8 mouse cellular contexts compared by ENCODE assay signal in the genomic region with DNA sequence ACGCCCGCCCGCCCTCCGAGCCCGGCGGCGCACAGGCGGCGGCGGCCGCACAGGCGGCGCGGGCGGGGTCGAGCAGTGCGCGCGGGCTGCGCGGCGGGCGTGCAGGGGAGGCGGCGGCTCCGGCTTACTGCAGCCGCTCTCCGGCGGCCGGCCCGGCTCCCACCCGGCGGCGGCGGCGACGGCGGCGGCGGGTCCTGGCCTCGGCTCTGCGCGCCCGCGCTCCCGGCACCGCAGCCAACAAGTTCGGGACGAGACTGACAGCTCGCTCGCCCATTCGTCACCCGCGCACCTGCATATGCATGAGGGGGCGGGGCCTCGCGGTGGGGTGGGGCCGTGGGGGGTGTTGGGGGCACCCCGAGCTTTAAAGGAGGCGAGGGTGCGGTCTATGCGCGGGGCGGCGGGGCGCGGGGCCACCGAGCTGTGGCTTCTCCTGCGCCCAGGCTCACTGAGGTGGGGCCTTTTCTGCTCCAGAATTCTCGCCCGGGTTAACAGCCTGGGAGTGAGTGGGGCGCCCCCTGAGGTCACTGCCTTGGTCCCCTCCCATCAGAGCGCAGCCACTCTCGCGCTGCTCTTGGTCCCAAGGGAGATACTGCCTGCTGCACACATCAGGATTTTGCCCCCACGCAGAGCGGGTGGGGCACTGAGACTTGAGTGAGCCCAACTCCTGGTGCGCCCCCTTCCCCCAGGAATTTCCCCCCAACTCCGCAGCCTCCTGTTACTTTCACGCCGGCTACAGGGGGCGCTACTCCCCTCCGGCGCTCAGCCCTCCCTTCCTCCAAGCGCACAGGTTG. TPM values are rescaled to one million over a fixed set of nuclear protein-coding genes. Genes with fewer than 3 reads are reported as not detected.
DNase-seq lines count a peak whose midpoint lies in the region; ATAC-seq and TF ChIP-seq lines count a peak whose summit lies in the region.

A gene (minus strand): TSS at position 215 of the 791 bp plus-strand sequence.

- H3K4me1 ChIP-seq in megakaryocyte, embryonic 14.5 days = peaks cover 59% of the 10 kb centered on the region
- H3K4me1 ChIP-seq in embryonic facial prominence, embryonic 14.5 days (ENCODE audit: control insufficient read depth, insufficient read depth, low read length) = peaks cover 7% of the 10 kb centered on the region; the same call in 1 of the 2 replicates
- peaks cover 13% of the 10 kb centered on the region for H3K4me1 ChIP-seq in kidney, postnatal 0 days (replicated peaks; ENCODE audit: insufficient read depth, low read length)
- H3K4me1 ChIP-seq in limb, embryonic 15.5 days = peaks cover 44% of the 10 kb centered on the region
- H3K4me1 ChIP-seq in midbrain, embryonic 16.5 days (ENCODE audit: control insufficient read depth, insufficient read depth, low read length) = peaks cover 19% of the 10 kb centered on the region
- peaks cover 18% of the 10 kb centered on the region for H3K4me1 ChIP-seq in thymus, adult 2 months (replicated peaks; ENCODE audit: control insufficient read depth, insufficient read depth, low read length)

- peak; percentile 81 for DNase-seq in embryonic facial prominence, embryonic 14.5 days (ENCODE audit: low spot score)
- peak; percentile 61 for DNase-seq in heart, adult 8-10 months (ENCODE audit: low spot score)
- DNase-seq in kidney, postnatal 0 days (ENCODE audit: low spot score) = peak; percentile 43
- peak; percentile 43 for DNase-seq in thymus, adult 2 months

- H3K27me3 ChIP-seq in megakaryocyte, embryonic 14.5 days (replicated peaks) = peaks cover 93% of the 10 kb centered on the region
- peaks cover 49% of the 10 kb centered on the region for H3K27me3 ChIP-seq in embryonic facial prominence, embryonic 14.5 days (replicated peaks; ENCODE audit: control insufficient read depth, insufficient read depth, low read length)
- H3K27me3 ChIP-seq in kidney, postnatal 0 days (ENCODE audit: insufficient read depth, low read length) = peaks cover 12% of the 10 kb centered on the region
- H3K27me3 ChIP-seq in limb, embryonic 15.5 days = peaks cover 64% of the 10 kb centered on the region
- H3K27me3 ChIP-seq in midbrain, embryonic 16.5 days (ENCODE audit: control insufficient read depth, insufficient read depth, low read depth, low read length) = peaks cover 5% of the 10 kb centered on the region; the same call in 1 of the 2 replicates
- H3K27me3 ChIP-seq in thymus, adult 2 months (ENCODE audit: control insufficient read depth, insufficient read depth, low read length) = peaks cover 14% of the 10 kb centered on the region; the same call in 1 of the 2 replicates

- peak within 1 kb of the TSS; percentile 66 for H3K9ac ChIP-seq in embryonic facial prominence, embryonic 14.5 days (ENCODE audit: low read depth, low read length)
- peak within 1 kb of the TSS; percentile 46; the same call in 1 of the 2 replicates for H3K9ac ChIP-seq in kidney, postnatal 0 days (ENCODE audit: low read depth, low read length)
- H3K9ac ChIP-seq in limb, embryonic 15.5 days = peak within 1 kb of the TSS; percentile 37; the same call in 1 of the 2 replicates
- H3K9ac ChIP-seq in midbrain, embryonic 16.5 days (ENCODE audit: low read depth, low read length) = peak within 1 kb of the TSS; percentile 90

- no peak for ATAC-seq in megakaryocyte, adult 5-6 weeks (ENCODE audit: poor library complexity, severe bottlenecking)
- ATAC-seq in embryonic facial prominence, embryonic 14.5 days (ENCODE audit: low read depth) = peak; percentile 60
- ATAC-seq in kidney, postnatal 0 days (replicated peaks; ENCODE audit: low FRiP score, low read depth) = peak; percentile 30
- ATAC-seq in limb, embryonic 15.5 days (ENCODE audit: insufficient number of reproducible peaks, low FRiP score, low TSS enrichment, low read depth) = 0 out of 2 replicates have a peak, but pooled peaks have one; percentile 8
- ATAC-seq in midbrain, embryonic 16.5 days = peak; percentile 70

- H3K27ac ChIP-seq in embryonic facial prominence, embryonic 14.5 days (replicated peaks; ENCODE audit: low read depth, low read length) = peak within 1 kb of the TSS; percentile 71
- peak within 1 kb of the TSS; percentile 25; the same call in 1 of the 2 replicates for H3K27ac ChIP-seq in kidney, postnatal 0 days
- H3K27ac ChIP-seq in limb, embryonic 15.5 days = peak within 1 kb of the TSS; percentile 43
- H3K27ac ChIP-seq in midbrain, embryonic 16.5 days (ENCODE audit: low read length) = peak within 1 kb of the TSS; percentile 87
- H3K27ac ChIP-seq in thymus, adult 2 months (ENCODE audit: control insufficient read depth, insufficient read depth, low read length) = no peak within 1 kb of the TSS

- TF ChIP-seq CTCF in kidney, postnatal 0 days (IDR thresholded peaks at IDR 0.05; ENCODE audit: low read depth) = peak; percentile 51
- TF ChIP-seq CTCF in thymus, adult 2 months (IDR thresholded peaks at IDR 0.05; ENCODE audit: borderline replicate concordance, control insufficient read depth, extremely low read depth, insufficient read depth, low read length, poor library complexity) = peak; percentile 58; the same call in 1 of the 2 replicates

- no peaks in the 10 kb centered on the region for H3K9me3 ChIP-seq in megakaryocyte, embryonic 14.5 days
- H3K9me3 ChIP-seq in embryonic facial prominence, embryonic 14.5 days (ENCODE audit: control insufficient read depth, low read length) = no peaks in the 10 kb centered on the region
- H3K9me3 ChIP-seq in kidney, postnatal 0 days (replicated peaks; ENCODE audit: low read length) = no peaks in the 10 kb centered on the region
- no peaks in the 10 kb centered on the region for H3K9me3 ChIP-seq in limb, embryonic 15.5 days
- H3K9me3 ChIP-seq in midbrain, embryonic 16.5 days (replicated peaks; ENCODE audit: control insufficient read depth, low read length, poor library complexity, severe bottlenecking) = no peaks in the 10 kb centered on the region

- peaks cover 8% of the 10 kb centered on the region for H3K36me3 ChIP-seq in megakaryocyte, embryonic 14.5 days (replicated peaks; ENCODE audit: low read length)
- H3K36me3 ChIP-seq in embryonic facial prominence, embryonic 14.5 days (ENCODE audit: control insufficient read depth, insufficient read depth, low read length) = no peaks in the 10 kb centered on the region
- H3K36me3 ChIP-seq in kidney, postnatal 0 days (ENCODE audit: insufficient read depth, low read length) = no peaks in the 10 kb centered on the region
- H3K36me3 ChIP-seq in limb, embryonic 15.5 days = no peaks in the 10 kb centered on the region
- H3K36me3 ChIP-seq in midbrain, embryonic 16.5 days (ENCODE audit: control insufficient read depth, insufficient read depth, low read length) = no peaks in the 10 kb centered on the region; the same call in 1 of the 2 replicates
- no peaks in the 10 kb centered on the region for H3K36me3 ChIP-seq in thymus, adult 2 months (ENCODE audit: control insufficient read depth, insufficient read depth, low read length)

- WGBS in embryonic facial prominence, embryonic 14.5 days = 2% methylated on average over 22 of the region's 85 CpGs
- WGBS in kidney, postnatal 0 days = 1% methylated on average over 52 of the region's 85 CpGs
- under 1% methylated on average over 73 of the region's 85 CpGs for WGBS in limb, embryonic 15.5 days
- WGBS in midbrain, embryonic 16.5 days = under 1% methylated on average over 45 of the region's 85 CpGs
- WGBS in thymus, adult 2 months = 13% methylated on average over 85 of the region's 85 CpGs

- H3K4me2 ChIP-seq in embryonic facial prominence, embryonic 14.5 days (ENCODE audit: low read depth, low read length) = peak within 1 kb of the TSS; percentile 93
- peak within 1 kb of the TSS; percentile 89 for H3K4me2 ChIP-seq in kidney, postnatal 0 days (ENCODE audit: low read length)
- peak within 1 kb of the TSS; percentile 96 for H3K4me2 ChIP-seq in limb, embryonic 15.5 days
- peak within 1 kb of the TSS; percentile 74 for H3K4me2 ChIP-seq in midbrain, embryonic 16.5 days (ENCODE audit: low read length)

- peak within 1 kb of the TSS; percentile 95 for H3K4me3 ChIP-seq in megakaryocyte, embryonic 14.5 days (replicated peaks)
- peak within 1 kb of the TSS; percentile 58 for H3K4me3 ChIP-seq in embryonic facial prominence, embryonic 14.5 days (ENCODE audit: low read depth, low read length)
- H3K4me3 ChIP-seq in kidney, postnatal 0 days (replicated peaks; ENCODE audit: low read depth, low read length) = peak within 1 kb of the TSS; percentile 48
- H3K4me3 ChIP-seq in limb, embryonic 15.5 days = peak within 1 kb of the TSS; percentile 55
- H3K4me3 ChIP-seq in midbrain, embryonic 16.5 days (ENCODE audit: low read depth, low read length) = peak within 1 kb of the TSS; percentile 82
- H3K4me3 ChIP-seq in thymus, adult 2 months (ENCODE audit: control insufficient read depth, insufficient read depth, low read length) = peak within 1 kb of the TSS; percentile 51

- no peak for TF ChIP-seq POLR2A in thymus, adult 2 months (IDR thresholded peaks at IDR 0.05; ENCODE audit: control insufficient read depth, extremely low read depth, insufficient read depth, low read length, poor library complexity)

RNA-seq across cellular contexts. Expression of the gene that starts here (rescaled TPM):
- 4.8 and 14.7 TPM in 2 replicates for polyA plus RNA-seq in megakaryocyte, embryonic 14.5 days (2012; ENCODE audit: insufficient read depth, low replicate concordance)
- total RNA-seq in megakaryocyte, adult 5-6 weeks (2015) = 0.36 and 1.3 TPM in 2 replicates
- total RNA-seq in megakaryocyte, adult 5-6 weeks (2017) = not detected in 2 replicates
- polyA plus RNA-seq in embryonic facial prominence, embryonic 14.5 days (2014; fragmentation: Nextera tagmentation; extraction: Ambion mirVana) = 9.4 and 13.1 TPM in 2 replicates
- 10 to 100 TPM; 25.1 to 30.4 (median 29.8) TPM for total RNA-seq in heart, adult 8-10 months (2022)
- 2.4 and 2.9 TPM in 2 replicates for polyA plus RNA-seq in kidney, postnatal 0 days (2015; fragmentation: Nextera tagmentation; extraction: Ambion mirVana)
- polyA plus RNA-seq in limb, embryonic 15.5 days (2015; fragmentation: Nextera tagmentation; extraction: Ambion mirVana) = 10.3 and 11.6 TPM in 2 replicates
- 10.4 and 14.8 TPM in 2 replicates for polyA plus RNA-seq in midbrain, embryonic 16.5 days (2015; fragmentation: Nextera tagmentation; extraction: Ambion mirVana)
- polyA plus RNA-seq in thymus, adult 2 months (2012; rRNA removed) = 58.7 and 61.5 TPM in 2 replicates

Comparison
In these comparisons a context has a peak if more than half of its experiments do, and no peak if none do; other contexts are left out.
1. RNA of the gene that starts here (total RNA-seq): 25.1 to 30.4 TPM in heart, adult 8-10 months; 0.36 to 1.3 TPM in megakaryocyte, adult 5-6 weeks; every median in the first group is over 10 times any median in the second.
2. H3K9ac ChIP-seq: peak in every context shown above with its lines; median percentile 90 in midbrain, embryonic 16.5 days; 66 in embryonic facial prominence, embryonic 14.5 days; 46 in kidney, postnatal 0 days; 37 in limb, embryonic 15.5 days.
3. Peak in every context shown above with its lines, with median percentiles within 50 percentile points of each other: H3K4me3 ChIP-seq, DNase-seq and H3K4me2 ChIP-seq.